Comparison of ENCODE assay signal across 17 mouse cellular contexts in the genomic region with DNA sequence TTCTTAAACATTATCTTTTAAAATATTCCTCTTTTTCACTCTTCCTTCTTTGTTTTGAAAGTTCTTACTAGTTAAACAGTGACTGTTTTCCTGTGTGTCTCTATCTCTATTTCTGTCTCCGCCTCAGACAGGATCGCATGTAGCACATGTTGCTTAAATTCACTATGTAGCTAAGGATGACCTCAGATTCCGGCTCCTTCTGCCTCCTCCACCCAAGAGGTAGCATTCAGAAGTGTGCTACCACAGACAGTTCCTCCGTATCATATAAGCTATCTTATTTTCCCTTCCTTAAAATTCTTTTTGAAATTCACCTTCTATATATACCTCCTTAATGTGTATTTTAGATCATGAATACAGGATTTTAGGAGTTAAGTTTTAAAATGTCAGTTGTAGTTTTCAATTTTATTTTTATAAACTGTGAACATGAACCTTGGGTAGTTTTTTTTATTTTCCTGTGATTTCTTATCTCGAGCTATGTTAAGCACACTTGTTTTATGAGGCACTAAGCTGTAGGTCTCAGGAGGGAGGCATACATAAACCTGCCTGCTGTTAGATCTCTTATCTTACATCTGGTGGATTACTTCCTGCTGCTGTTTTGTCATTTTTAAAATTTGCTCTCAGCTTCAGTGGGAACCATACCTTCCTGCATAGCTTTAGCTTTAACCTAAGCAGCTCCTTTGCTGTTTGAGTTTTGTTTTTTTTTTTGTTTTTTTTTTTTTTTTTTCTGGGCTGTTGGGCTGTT. TPM values are rescaled to one million over a fixed set of nuclear protein-coding genes. Genes with fewer than 3 reads are reported as not detected.
DNase-seq lines count a peak whose midpoint lies in the region; ATAC-seq and TF ChIP-seq lines count a peak whose summit lies in the region.
"Had no signal": no experiment of that assay in that cellular context is flagged by ENCODE, and none has a peak within 500 bp of the region (broad histone marks: within the 10 kb centered on the region; RNA-seq: fewer than 3 reads in every experiment).

No protein-coding gene starts in this region.

- no peaks in the 10 kb centered on the region for H3K9me3 ChIP-seq in heart, embryonic 11.5 days (replicated peaks; ENCODE audit: control insufficient read depth, low read length)
- no peaks in the 10 kb centered on the region for H3K9me3 ChIP-seq in intestine, embryonic 15.5 days
- H3K9me3 ChIP-seq in stomach, embryonic 16.5 days (replicated peaks; ENCODE audit: control insufficient read depth, low read length) = no peaks in the 10 kb centered on the region
- H3K9me3 ChIP-seq in forebrain, embryonic 12.5 days = no peaks in the 10 kb centered on the region
- H3K9me3 ChIP-seq: liver, embryonic 15.5 days; midbrain, embryonic 15.5 days had no signal

- TF ChIP-seq CTCF in spleen, adult 2 months (IDR thresholded peaks at IDR 0.05; ENCODE audit: extremely low read depth, insufficient read depth, insufficient read length, insufficient replicate concordance) = no peak

- 63% methylated on average over 5 of the region's 5 CpGs for WGBS in heart, embryonic 11.5 days (ENCODE audit: insufficient replicate concordance)
- 37% methylated on average over 5 of the region's 5 CpGs for WGBS in spleen, adult 2 months
- WGBS in intestine, embryonic 15.5 days = 46% methylated on average over 5 of the region's 5 CpGs
- WGBS in stomach, embryonic 16.5 days = 59% methylated on average over 5 of the region's 5 CpGs
- 81% methylated on average over 5 of the region's 5 CpGs for WGBS in forebrain, embryonic 12.5 days

- no peak overlapping the region for H3K4me3 ChIP-seq in heart, embryonic 11.5 days (ENCODE audit: low read depth, low read length)
- H3K4me3 ChIP-seq in spleen, adult 2 months (ENCODE audit: extremely low read depth, insufficient read depth, insufficient read length) = no peak overlapping the region
- no peak overlapping the region for H3K4me3 ChIP-seq in intestine, embryonic 15.5 days (replicated peaks)
- no peak overlapping the region for H3K4me3 ChIP-seq in stomach, embryonic 16.5 days (replicated peaks; ENCODE audit: low read length)
- H3K4me3 ChIP-seq in forebrain, embryonic 12.5 days (replicated peaks) = no peak overlapping the region
- H3K4me3 ChIP-seq: erythroblast, embryonic 14.5 days; liver, embryonic 15.5 days; midbrain, embryonic 15.5 days had no signal

- DNase-seq in heart, adult 11 months = peak; percentile 46
- no peak for DNase-seq in spleen, adult 2 months (ENCODE audit: low read depth in 1 of 2, low spot score in 2 of 2)
- DNase-seq in spleen, postnatal 4 days (ENCODE audit: low spot score in 2 of 2) = no peak
- DNase-seq in liver = no peak
- DNase-seq: adrenal gland, postnatal 10 days; cerebellum, adult 8-10 months; embryo, embryonic 11 days; gastrocnemius, postnatal 10 days had no signal

- H3K36me3 ChIP-seq in heart, embryonic 11.5 days (ENCODE audit: control insufficient read depth, insufficient read depth, low read length) = no peaks in the 10 kb centered on the region
- no peaks in the 10 kb centered on the region for H3K36me3 ChIP-seq in spleen, adult 2 months (ENCODE audit: control insufficient read depth, insufficient read depth, low read length)
- no peaks in the 10 kb centered on the region for H3K36me3 ChIP-seq in intestine, embryonic 15.5 days
- no peaks in the 10 kb centered on the region for H3K36me3 ChIP-seq in stomach, embryonic 16.5 days (ENCODE audit: control insufficient read depth, insufficient read depth, low read length)
- no peaks in the 10 kb centered on the region for H3K36me3 ChIP-seq in forebrain, embryonic 12.5 days (replicated peaks)
- H3K36me3 ChIP-seq: liver, embryonic 15.5 days; midbrain, embryonic 15.5 days had no signal

- no peaks in the 10 kb centered on the region for H3K27me3 ChIP-seq in heart, embryonic 11.5 days (ENCODE audit: control insufficient read depth, insufficient read depth, low read length)
- no peaks in the 10 kb centered on the region for H3K27me3 ChIP-seq in spleen, adult 2 months (ENCODE audit: control insufficient read depth, insufficient read depth, low read length)
- no peaks in the 10 kb centered on the region for H3K27me3 ChIP-seq in intestine, embryonic 15.5 days (replicated peaks)
- H3K27me3 ChIP-seq in stomach, embryonic 16.5 days (ENCODE audit: control insufficient read depth, insufficient read depth, low read length) = no peaks in the 10 kb centered on the region
- H3K27me3 ChIP-seq in forebrain, embryonic 12.5 days = peaks cover 4% of the 10 kb centered on the region; the same call in 1 of the 2 replicates
- H3K27me3 ChIP-seq: liver, embryonic 15.5 days; midbrain, embryonic 15.5 days had no signal

- no peak for TF ChIP-seq POLR2A in spleen, adult 2 months (IDR thresholded peaks at IDR 0.05; ENCODE audit: low read depth, low read length)

- no peak overlapping the region for H3K27ac ChIP-seq in heart, embryonic 11.5 days (ENCODE audit: low read depth, low read length)
- H3K27ac ChIP-seq in spleen, adult 2 months (ENCODE audit: insufficient read depth, low read length) = peak overlapping the region; percentile 63; the same call in 1 of the 2 replicates
- peak overlapping the region; percentile 67 for H3K27ac ChIP-seq in intestine, embryonic 15.5 days
- H3K27ac ChIP-seq in stomach, embryonic 16.5 days (ENCODE audit: low read length) = peak overlapping the region; percentile 17; the same call in 1 of the 2 replicates
- no peak overlapping the region for H3K27ac ChIP-seq in forebrain, embryonic 12.5 days
- H3K27ac ChIP-seq: hindbrain, embryonic 14.5 days; liver, embryonic 15.5 days; macrophage; midbrain, embryonic 15.5 days had no signal

- no peak overlapping the region for H3K9ac ChIP-seq in heart, embryonic 11.5 days (ENCODE audit: low read depth, low read length)
- no peak overlapping the region for H3K9ac ChIP-seq in intestine, embryonic 15.5 days
- no peak overlapping the region for H3K9ac ChIP-seq in stomach, embryonic 16.5 days (ENCODE audit: low read length)
- H3K9ac ChIP-seq in forebrain, embryonic 12.5 days = no peak overlapping the region
- H3K9ac ChIP-seq: hindbrain, embryonic 14.5 days; liver, embryonic 15.5 days; midbrain, embryonic 15.5 days had no signal

- no peak for ATAC-seq in heart, embryonic 11.5 days (replicated peaks; ENCODE audit: insufficient number of reproducible peaks, low FRiP score, low TSS enrichment)
- ATAC-seq in intestine, embryonic 15.5 days = peak; percentile 81
- no peak for ATAC-seq in stomach, embryonic 16.5 days (ENCODE audit: insufficient read depth, low FRiP score)
- ATAC-seq in forebrain, embryonic 12.5 days (ENCODE audit: low FRiP score) = no peak
- ATAC-seq: midbrain, embryonic 15.5 days had no signal

- no peaks in the 10 kb centered on the region for H3K4me1 ChIP-seq in heart, embryonic 11.5 days (ENCODE audit: control insufficient read depth, insufficient read depth, low read length)
- no peaks in the 10 kb centered on the region for H3K4me1 ChIP-seq in spleen, adult 2 months (ENCODE audit: control insufficient read depth, insufficient read depth, insufficient read length)
- H3K4me1 ChIP-seq in intestine, embryonic 15.5 days (replicated peaks) = peaks cover 8% of the 10 kb centered on the region; the same call in 1 of the 2 replicates
- H3K4me1 ChIP-seq in stomach, embryonic 16.5 days (ENCODE audit: control insufficient read depth, insufficient read depth, low read length) = peaks cover 2% of the 10 kb centered on the region; the same call in 1 of the 2 replicates
- no peaks in the 10 kb centered on the region for H3K4me1 ChIP-seq in forebrain, embryonic 12.5 days
- H3K4me1 ChIP-seq: liver, embryonic 15.5 days; midbrain, embryonic 15.5 days had no signal

- no peak overlapping the region for H3K4me2 ChIP-seq in heart, embryonic 11.5 days
- H3K4me2 ChIP-seq in intestine, embryonic 15.5 days (replicated peaks) = no peak overlapping the region
- no peak overlapping the region for H3K4me2 ChIP-seq in stomach, embryonic 16.5 days (ENCODE audit: low read depth, low read length)
- H3K4me2 ChIP-seq in forebrain, embryonic 12.5 days = no peak overlapping the region
- H3K4me2 ChIP-seq: hindbrain, embryonic 14.5 days; liver, embryonic 15.5 days; midbrain, embryonic 15.5 days had no signal

RNA-seq across cellular contexts. Expression of gene Ddx10, which starts 23.6 kb away (rescaled TPM):
- polyA plus RNA-seq in heart, embryonic 11.5 days (2014; fragmentation: Nextera tagmentation; extraction: Ambion mirVana) = 19.5 and 22.1 TPM in 2 replicates
- 1.0 and 1.4 TPM in 2 replicates for polyA plus RNA-seq in spleen, adult 2 months (2012; rRNA removed)
- polyA plus RNA-seq in intestine, embryonic 15.5 days (2015; fragmentation: Nextera tagmentation; extraction: Ambion mirVana) = 24.4 and 29.7 TPM in 2 replicates
- 24.1 and 25.2 TPM in 2 replicates for polyA plus RNA-seq in stomach, embryonic 16.5 days (2015; fragmentation: Nextera tagmentation; extraction: Ambion mirVana)
- polyA plus RNA-seq in forebrain, embryonic 12.5 days (2016; fragmentation: Nextera tagmentation; extraction: Ambion mirVana) = 26.6 and 27.1 TPM in 2 replicates

RNA-seq across cellular contexts. Expression of gene Exph5, which starts 30.0 kb away (rescaled TPM):
- 0.31 and 0.46 TPM in 2 replicates for polyA plus RNA-seq in heart, embryonic 11.5 days (2014; fragmentation: Nextera tagmentation; extraction: Ambion mirVana)
- 0.02 and 0.04 TPM in 2 replicates for polyA plus RNA-seq in spleen, adult 2 months (2012; rRNA removed)
- polyA plus RNA-seq in intestine, embryonic 15.5 days (2015; fragmentation: Nextera tagmentation; extraction: Ambion mirVana) = 3.6 and 3.9 TPM in 2 replicates
- polyA plus RNA-seq in stomach, embryonic 16.5 days (2015; fragmentation: Nextera tagmentation; extraction: Ambion mirVana) = 9.1 and 9.9 TPM in 2 replicates
- 0.29 and 0.36 TPM in 2 replicates for polyA plus RNA-seq in forebrain, embryonic 12.5 days (2016; fragmentation: Nextera tagmentation; extraction: Ambion mirVana)
- polyA plus RNA-seq: erythroblast, embryonic 14.5 days; macrophage had no signal

Comparison
In these comparisons a context has a peak if more than half of its experiments do, and no peak if none do; other contexts are left out.
1. H3K27ac ChIP-seq: peak in spleen, adult 2 months (single experiment), intestine, embryonic 15.5 days (single experiment) and stomach, embryonic 16.5 days (single experiment); none in heart, embryonic 11.5 days (single experiment) and forebrain, embryonic 12.5 days (single experiment).